Mouse (Mus musculus) embryo, embryonic 11 days (tissue): ENCODE results near the gene Ccdc155.

Source experiments
- DNase-seq: peaks from one replicate; pipeline ENCODE4 v3.0.0-alpha.2; 2015

Ccdc155 gene

DNA sequence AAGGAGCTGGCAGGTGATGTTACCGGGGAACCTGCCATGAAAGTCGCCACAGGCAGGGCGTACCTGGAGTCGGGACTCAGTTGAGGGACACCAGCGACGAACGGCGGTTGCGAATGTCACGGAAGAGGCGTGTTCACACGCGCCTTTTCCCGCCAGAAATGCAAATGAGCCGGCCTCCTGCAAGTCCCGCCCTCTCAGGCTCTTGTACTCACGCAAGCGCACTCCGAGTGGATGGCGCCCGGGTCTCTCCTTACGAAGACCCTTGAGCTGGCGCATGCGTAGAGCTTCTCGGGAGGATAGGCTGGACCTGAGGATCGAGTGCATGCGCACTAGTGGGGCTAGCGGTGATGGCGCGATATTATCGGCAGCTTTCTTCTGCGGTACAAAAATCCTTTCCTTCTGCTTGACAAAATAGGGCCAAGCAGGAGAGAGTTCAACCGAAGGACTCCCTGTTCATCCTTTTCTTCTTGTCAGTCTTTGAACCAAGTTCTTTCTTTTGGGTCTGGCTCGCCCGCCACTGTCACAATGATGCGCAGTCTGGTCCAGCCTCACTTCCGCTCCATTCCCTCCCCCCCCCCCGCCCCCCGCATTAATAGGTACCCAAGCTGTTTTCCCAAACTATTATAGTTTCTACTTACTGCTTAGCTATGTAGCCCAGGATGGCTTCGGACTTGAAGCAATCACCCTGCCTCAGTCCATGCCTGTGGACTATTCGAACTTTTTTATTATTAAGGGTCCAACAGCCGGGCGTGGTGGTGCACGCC is at the start of gene Ccdc155:
TSS of gene Ccdc155 (minus strand) at position 513 of the 764 bp plus-strand sequence.
- peak; percentile 100 for DNase-seq

DNA sequence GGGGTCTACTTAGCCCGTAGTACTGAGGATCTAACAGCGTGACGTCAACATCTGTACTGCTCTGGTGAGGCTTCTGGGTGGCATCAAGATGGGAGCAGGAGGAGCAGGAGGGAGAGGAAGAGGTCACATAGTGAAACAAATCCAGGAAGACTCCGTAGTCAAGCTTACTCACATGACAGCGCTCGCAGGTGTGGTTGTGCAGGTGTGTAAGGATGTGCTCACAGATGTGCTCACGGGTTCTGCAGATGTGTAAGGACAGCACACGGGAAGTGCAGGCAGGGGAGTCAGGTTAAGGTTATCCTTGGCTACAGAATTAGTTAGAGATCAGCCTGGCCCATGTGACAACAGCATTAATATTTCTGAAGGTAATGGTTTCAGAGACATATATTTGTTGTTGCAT is 49.1 kb upstream of the Ccdc155 start:
- DNase-seq: no peak

DNA sequence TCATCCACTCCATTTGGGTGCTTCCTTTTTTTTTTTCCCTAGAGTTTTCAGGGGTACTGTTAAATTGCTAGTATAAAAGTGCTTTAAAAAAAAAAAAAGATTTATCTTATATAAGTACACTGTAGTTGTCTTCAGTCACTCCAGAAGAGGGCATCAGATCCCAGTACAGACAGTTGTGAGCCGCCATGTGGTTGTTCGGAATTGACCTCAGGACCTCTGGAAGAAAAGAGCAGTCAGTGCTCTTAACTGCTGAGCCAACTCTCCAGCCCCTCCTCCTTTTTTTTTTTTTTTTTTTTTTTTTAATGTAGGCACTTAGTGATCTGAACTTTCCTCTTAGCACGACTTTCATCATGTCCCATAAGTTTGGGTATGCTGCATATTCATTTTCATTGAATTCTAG is 43.0 kb upstream of the Ccdc155 start:
- DNase-seq: no peak

DNA sequence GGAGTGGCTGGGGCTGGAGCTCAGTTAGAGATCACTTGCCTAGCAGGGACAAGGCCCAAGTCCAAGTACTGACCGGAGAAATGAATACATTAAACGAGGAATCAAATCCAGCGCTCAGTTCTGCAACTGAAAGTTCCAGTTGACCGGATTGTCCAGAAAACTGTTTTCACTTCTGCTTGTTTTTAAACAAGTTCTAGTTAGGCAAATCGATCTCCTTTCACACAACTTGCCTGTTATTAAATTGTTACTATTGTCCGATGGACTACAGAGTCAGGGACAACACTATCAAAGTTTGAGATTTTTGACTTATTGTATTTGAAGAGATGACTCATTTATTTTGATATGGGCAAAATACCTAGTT is 36.7 kb upstream of the Ccdc155 start:
- no peak for DNase-seq

DNA sequence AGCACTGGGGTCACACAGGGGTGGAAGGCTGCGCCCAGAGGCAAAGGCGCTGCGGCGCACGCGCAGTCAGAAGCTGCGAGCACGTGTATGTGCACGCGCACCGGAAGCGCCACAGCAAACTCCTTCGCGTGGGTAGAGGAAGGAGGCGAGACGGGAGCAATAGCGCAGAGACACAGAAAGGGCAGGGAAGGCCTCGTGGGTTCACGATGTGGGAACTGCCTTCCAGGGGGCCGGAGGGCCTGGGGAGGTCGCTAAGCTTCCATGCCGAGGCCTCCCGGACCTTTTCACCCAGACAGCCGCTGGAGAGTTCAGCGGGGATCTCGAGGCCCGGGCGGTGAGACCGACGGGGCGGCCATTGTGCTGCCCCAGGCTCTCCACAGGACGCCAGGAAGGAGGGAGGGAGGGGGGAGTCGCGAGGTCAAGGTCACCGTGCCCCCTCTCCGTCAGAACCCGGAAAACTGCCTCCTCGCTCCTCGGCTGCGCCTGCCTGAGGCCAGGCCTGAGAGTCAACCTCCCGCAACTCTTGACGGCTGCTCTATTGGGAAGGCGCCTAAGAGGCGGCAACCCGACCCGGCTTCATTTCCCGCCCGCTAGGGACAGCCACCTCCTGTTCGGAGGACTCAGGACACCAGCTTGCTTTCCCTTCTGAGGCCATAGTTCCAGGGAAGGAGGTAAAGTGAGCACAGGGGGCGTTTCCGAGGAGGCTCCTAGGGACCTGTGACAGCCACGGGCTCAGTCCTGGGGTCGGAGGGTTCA is 36.1 kb upstream of the Ccdc155 start, which contains the start of gene Slc6a16:
TSS of gene Slc6a16 (plus strand) at position 453 of the 756 bp plus-strand sequence.
- peak; percentile 73 for DNase-seq

DNA sequence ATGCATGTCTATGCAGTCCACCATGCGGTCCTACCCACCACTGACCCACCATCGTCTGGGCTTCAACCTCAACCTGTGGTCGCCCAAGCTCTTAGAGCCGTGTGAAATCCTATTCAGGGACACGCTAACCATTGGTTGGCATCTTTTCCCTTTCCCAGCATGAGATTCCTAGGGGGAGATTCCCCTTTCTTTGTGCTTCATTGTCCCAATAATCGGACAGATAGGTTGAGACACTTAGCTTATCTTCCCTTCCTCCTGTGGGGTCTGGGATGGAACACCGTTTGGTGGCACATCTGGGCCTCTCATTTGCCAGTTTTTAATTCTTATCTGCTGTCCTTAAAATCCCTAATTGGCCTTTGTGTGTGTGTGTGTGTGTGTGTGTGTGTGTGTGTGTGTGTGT is 35.4 kb upstream of the Ccdc155 start:
- DNase-seq: no peak

DNA sequence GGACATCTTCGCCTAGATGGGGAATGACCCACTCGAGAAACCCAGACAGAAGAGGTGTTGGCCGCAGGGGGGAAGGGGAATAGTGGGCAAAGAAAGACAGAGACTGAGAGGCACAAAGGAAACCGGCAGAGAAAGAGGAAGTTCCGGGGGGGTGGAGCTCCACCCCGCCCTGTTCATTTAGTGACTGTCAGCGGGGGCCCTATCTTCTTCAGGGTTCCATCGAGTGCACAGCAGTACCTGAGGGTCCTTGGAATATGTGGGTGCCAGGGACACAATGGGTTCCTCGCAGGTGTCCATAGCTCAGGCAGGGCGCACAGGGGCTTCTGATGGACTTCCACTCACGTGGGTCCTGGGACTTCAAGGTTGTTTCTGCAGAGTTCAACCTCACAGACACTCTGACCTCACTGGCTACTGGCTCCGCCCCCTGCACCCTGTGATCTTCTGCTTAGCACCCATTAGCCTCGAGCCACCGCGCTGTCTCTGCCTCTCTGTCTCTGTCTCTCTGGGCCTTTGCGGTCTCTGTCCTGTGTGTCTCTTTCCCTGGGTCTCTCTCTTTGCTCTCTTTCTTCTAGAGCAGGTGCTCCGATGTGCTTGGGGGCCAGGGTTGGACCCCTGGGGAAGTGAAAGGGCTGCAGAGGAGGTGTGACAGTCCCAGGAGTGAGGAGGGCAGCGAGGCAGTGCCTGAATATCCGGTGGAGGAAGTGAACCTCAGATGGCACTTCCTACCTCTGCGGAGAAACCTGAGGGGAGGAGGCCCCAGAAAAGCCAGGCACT is 34.2 kb upstream of the Ccdc155 start, which contains the start of gene Cd37:
TSS of gene Cd37 (minus strand) at position 393 of the 774 bp plus-strand sequence.
- no peak for DNase-seq

DNA sequence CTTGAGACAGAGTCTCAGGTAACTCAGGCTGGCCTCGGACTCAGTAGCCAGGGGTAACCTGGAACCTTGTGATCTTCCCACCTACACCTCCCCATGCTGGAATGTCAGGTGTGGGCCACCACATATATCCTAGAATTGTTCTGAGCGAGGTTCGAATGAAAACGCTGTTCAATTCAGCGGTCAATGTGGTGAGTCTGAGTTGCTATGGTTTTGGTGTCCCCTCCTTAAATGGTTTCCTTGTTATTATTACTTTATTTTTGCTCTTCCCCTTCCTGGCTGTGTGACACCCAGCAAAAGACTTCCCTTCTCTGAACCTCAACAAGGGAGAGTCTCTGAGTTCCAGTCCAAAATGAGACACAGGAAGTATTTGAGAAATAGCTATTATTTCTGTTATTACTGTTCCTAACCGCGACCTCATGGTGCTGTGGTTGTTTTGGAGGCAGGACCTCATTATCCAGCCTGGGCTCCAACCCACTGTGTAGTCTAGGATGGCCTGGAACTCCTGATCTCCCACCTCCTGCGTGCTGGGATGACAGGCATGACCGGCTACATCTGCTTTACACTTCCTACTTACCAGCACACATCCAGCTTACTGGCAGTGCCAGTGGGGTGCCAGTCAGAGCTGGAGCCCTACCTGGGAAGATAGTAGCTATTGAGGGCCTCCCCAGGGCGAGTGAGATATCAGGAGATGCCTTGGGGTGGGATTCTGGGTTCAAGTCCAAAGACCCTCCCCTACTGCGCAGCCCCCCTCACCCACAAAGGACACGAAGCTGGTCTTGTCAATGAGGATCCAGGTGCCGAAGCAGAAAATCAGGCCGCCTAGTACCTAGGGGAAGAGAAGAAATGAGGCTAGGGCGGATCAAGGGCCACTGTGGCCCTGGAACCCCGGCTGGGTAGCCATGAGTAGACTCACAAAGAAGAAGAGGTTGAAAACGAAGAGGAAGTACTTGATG is 33.3 kb upstream of the Ccdc155 start:
- no peak for DNase-seq

DNA sequence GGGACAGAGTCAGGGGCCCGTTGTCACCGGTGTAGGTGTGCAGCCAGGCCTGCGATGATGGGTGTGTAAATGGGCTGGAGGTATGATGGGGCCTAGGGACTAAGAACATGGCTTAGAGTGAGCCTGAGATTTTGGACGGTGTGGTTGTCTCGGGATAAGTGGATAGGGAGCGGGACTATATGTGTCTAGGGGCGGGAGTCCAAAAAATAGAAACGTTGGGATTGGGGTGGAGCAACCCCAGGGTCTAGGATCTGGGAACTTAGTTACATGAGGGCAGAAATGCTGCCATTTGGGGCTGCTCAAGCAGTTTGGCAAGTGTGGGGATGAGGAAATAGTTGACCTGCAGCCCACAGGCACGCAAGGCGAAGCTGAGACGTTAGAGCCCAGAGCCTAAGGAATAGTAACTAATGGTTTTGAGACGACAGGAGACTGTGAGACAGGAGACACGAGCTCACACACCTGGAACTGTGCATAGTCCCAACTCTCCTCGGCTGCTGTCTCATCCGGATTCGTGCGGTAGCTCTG is 31.0 kb upstream of the Ccdc155 start:
- no peak for DNase-seq

DNA sequence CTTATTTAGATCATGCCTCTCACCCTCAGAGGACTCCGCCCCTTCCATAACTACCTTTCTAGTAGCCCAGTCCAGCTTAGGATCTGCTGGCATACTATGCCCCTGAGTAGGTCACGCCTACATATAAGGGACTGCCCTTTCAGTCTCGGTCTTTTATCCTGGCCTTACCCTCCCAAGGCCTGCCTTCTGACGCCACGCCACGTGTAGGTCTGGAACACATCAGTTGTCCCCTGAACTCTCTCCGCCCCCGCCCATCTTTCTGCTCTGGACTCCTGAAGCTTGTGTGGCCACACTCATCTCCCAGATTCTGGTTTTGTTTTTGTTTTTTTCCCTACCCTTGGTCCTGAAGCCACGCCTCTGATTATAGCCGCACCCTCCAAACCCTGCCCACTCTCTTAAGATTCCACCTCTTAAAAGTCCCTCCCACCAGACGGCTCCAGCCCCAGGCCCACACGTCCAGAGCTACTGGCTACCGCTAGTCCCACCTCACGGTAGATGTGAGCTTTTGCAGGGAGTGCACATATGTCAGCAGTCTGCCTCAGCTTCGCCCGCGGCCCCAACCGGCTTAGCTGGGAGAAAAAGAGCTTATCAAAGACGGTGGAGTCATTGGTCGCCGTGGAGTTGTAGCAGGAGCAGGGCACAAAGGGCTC is 30.4 kb upstream of the Ccdc155 start:
- peak; percentile 83 for DNase-seq

DNA sequence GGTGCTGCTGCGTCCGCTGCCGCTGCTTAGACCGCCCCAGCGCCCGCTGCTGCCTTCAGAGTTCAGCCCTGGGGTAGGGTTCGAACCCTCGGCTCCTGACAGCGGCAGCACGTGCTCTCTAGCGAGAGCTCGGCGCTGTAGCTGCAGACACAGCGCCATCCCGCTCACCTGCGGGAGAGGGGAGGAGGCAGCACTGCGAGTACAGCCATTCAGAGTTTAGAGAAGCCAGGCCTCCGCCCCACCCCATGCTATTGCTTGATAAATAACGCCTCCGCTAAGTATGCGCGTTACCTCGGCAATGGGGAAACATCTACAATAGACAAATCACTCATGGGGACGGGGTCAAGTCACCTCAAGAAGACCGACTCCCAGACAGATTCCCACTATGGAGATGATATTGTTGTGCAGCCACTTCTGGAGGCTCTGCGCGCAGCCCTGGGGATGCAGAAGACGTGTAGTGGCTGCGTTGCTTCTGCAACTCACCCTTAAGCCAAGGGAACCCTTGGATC is 29.7 kb upstream of the Ccdc155 start:
- peak; percentile 61 for DNase-seq

DNA sequence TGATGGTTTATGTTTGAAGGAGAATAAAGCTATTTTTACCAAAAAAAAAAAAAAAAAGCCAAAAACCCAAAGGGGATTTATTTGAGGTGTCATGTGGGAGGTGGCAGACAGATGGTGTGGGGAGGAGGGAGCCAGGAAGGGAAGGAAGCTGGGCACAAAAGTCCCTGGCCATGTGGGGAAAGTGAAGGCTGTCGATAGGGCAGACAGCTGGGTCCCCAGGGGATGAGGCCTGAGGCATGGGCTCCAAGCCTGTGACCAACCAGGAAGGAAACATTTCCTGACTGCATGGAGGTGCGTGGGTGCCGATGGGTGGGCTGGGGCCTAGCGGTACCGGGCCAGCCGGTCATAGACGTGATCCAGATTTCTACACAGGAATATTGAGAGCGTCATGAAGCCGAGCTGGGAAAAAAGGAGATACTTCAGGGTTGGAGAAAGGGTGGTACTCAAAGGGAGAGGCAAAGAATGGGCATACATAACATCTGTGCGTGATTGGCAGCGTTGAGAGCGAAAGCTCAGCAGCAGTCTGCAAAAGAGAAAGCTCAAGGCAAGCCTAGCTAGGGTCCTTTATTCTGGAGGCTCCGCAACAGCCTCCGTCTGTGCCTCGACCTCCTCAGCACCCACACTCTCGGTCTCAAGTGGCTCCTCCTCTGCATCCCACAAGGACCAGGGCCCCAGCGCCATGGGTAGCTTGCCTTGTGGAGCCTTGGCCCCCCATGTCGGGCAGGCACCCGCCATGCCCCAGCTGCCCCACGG is 29.1 kb upstream of the Ccdc155 start:
- peak; percentile 58 for DNase-seq

DNA sequence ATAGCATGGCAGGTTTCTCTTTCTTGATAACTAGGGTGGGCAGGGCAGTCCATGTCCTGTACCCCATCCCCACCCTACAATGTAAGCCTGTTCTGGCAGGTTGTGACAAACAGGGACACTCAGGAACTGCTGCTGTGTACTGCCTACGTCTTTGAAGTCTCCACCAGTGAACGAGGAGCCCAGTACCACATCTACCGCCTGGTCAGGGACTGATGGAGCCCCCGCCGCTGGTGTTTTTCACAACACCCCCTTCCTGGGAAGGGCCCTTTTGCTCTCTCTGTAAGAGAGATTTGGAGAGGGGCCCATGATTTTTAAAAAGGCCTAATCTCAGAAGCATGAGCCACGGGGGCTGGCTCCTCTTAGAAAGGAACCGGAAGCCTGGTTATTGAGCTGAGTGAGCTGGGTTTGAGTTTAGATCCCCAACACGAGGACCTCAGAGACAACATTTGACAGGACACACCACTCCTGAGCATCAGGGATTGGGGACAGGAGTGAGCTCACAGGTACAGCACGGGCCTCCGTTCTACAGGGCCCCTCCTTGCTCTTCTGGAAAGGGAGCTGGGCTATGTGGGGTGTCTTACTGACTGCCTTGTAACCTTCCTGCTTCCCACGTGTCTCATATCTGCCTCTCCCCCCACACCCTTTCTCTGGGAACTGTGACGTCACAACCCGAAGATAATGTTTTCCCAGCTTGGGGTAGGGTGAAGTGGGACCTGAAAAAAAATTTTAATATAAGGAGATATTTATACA is 28.2 kb upstream of the Ccdc155 start:
- DNase-seq: no peak

DNA sequence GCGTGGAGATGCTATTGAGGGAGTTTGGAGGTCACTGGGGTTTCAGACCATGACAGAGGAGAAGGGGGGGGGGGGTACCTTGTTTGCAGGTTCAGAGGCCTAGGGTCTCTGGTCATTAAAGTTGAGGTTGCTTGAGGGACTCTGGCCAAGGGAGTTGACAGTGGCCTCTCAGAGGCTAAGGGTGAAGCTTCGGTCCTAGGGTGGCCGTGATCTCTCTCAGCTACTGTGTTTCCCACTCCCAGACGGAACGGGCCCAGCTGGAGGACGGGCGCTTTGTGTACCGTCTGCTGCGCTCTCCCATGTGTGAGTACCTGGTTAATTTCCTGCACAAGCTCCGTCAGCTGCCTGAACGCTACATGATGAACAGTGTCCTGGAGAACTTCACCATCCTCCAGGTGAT is 27.2 kb upstream of the Ccdc155 start:
- no peak for DNase-seq

DNA sequence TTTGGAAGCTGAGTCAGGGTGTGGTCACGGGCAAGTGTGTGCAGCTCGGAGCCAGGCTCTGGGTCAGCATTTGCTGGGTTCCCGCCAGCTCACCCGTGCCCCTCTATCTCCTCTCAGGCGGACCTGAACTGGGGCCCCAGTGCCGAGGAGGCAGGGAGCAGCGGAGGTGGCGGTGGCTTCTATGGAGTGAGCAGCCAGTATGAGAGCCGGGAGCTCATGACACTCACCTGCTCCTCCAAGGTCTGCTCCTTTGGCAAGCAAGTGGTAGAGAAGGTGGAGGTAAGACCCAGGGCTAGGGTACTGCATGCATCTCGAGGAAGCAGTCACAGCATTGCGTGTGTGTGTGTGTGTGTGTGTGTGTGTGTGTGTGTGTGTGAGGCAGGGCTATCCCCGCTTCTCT is 26.5 kb upstream of the Ccdc155 start:
- no peak for DNase-seq

DNA sequence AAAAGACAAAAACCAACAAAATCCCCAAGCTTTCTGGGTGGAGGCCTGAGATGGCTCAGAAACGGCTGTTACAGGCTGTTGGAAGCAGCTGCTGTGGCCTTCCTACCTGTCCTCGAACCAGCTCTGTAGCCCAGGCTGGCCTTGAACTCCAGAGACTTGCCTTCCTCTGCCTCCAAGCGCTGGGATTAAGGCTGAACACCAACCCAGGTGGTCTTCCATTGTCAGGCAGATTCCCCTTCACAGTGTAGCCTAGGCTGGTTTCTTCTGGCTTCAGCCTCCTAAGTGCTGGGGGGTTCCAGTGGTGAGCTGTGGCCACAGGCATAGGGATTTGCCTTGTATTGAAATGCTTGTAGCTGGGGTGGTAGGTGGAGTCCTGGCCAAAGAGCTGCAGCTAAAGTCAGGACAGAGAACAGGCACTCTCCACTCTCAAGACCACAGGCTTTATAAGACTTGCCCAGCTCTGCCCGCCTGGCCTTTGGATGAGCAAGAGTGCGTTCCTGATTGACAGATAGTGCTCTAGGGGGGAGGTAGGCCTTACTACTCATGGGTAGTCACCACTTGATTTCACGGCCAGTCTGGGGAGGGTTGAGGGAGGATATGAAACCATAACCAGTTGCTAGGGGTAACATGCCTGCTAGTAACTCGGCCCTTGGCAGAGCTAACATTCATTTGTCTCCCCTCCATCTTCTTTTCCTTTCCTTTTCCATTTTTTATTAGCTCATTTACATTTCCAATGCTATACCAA is 24.9 kb upstream of the Ccdc155 start:
- no peak for DNase-seq

DNA sequence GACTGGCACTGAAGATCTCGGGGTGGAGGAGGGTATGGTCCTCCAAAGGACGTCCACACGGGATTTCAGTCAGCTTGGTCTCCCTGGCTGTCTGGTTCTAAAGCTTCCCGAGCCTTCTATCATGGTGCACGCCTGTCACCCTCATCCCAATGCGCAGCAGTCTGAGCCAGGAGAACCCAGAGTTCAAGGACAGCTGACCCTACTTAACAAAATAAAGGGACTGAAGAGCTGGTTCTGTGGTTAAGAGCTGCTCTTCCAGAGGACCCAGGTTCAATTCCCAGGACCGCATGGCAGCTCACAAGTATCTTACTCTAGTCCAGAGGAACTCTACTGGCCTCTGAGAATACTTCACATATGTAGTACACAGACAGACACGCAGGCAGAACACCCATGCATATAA is 24.4 kb upstream of the Ccdc155 start:
- no peak for DNase-seq

DNA sequence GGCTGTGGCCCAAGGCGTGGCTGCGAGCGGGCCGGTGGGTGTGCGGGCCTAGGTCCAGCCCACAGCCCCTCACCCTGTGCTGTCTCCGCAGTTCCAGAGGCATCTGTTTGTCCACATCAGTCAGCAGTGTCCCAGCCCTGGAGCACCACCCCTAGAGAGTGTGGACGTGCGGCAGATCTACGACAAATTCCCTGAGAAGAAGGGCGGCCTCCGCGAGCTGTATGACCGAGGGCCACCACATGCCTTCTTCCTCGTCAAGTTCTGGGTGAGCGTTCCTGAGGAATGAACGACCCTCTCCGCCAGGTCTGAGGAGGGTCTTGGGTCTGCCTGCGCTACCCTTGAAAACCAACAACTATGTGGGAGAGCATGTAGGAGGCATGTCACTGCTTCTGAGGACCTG is 23.9 kb upstream of the Ccdc155 start:
- no peak for DNase-seq

DNA sequence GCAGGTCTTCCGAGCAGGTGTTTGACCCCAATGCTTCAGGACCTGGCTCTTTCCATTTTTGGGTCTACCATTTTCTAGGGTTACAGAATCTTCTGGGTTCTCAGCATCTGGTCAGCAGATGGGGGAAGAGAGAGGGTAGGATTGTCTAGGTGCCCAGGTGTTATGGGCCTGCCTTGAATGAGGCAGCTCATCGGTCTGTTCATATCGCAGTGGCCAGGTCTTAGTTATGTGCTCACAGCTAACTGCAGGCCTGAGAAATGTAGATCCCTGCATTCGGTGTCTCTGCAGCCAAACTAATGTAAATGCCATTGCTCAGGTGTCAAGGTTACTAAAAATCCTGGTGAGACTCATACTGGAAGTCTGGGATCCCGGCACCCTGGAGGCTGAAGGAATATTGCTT is 21.7 kb upstream of the Ccdc155 start:
- no peak for DNase-seq
